Mouse (Mus musculus): ENCODE data around the gene Pgf.
"Not testable (repeated sequence)": the region's sequence is repeated elsewhere in the genome, so short reads cannot be mapped to it uniquely, and the experiment has no call there.

Gene Pgf

GRCm38 (mm10) chr12:85158801-85159200 lies 18.8 kb downstream of the Pgf start:
- no peak for DNase-seq (ENCODE audit: low read depth, low spot score)

GRCm38 (mm10) chr12:85157797-85158460 lies 19.7 kb downstream of the Pgf start:
- DNase-seq (ENCODE audit: low read depth, low spot score) = no peak

- DNase-seq (ENCODE audit: low read depth, low spot score) = peak; percentile 16
These were observed 21.3 kb downstream of the Pgf start for GRCm38 (mm10) chr12:85156324-85156723.

GRCm38 (mm10) chr12:85153011-85153410 lies 24.6 kb downstream of the Pgf start:
- no peak for DNase-seq (ENCODE audit: low read depth, low spot score)

GRCm38 (mm10) chr12:85151002-85151774 lies 26.4 kb downstream of the Pgf start, which contains the start of gene Rps6kl1:
Gene Rps6kl1, minus strand, starts transcription at chr12:85151264.
- DNase-seq (ENCODE audit: low read depth, low spot score) = peak; percentile 20

- DNase-seq (ENCODE audit: low read depth, low spot score) = no peak
These were observed 27.1 kb downstream of the Pgf start for GRCm38 (mm10) chr12:85150321-85151001.

GRCm38 (mm10) chr12:85146881-85147280 lies 30.7 kb downstream of the Pgf start:
- DNase-seq (ENCODE audit: low read depth, low spot score) = no peak

- DNase-seq (ENCODE audit: low read depth, low spot score) = no peak
These were observed 31.2 kb downstream of the Pgf start for GRCm38 (mm10) chr12:85146355-85146754.

GRCm38 (mm10) chr12:85145630-85146029 lies 32.0 kb downstream of the Pgf start:
- DNase-seq (ENCODE audit: low read depth, low spot score) = no peak

GRCm38 (mm10) chr12:85144821-85145220 lies 32.8 kb downstream of the Pgf start:
- DNase-seq (ENCODE audit: low read depth, low spot score) = no peak

GRCm38 (mm10) chr12:85144276-85144675 lies 33.3 kb downstream of the Pgf start:
- DNase-seq (ENCODE audit: low read depth, low spot score) = not testable (repeated sequence)

GRCm38 (mm10) chr12:85142803-85143202 lies 34.8 kb downstream of the Pgf start:
- DNase-seq (ENCODE audit: low read depth, low spot score) = peak; percentile 90

- no peak for DNase-seq (ENCODE audit: low read depth, low spot score)
These were observed 36.5 kb downstream of the Pgf start for GRCm38 (mm10) chr12:85141096-85141495.

- DNase-seq (ENCODE audit: low read depth, low spot score) = no peak
These were observed 37.4 kb downstream of the Pgf start for GRCm38 (mm10) chr12:85140036-85140701.

GRCm38 (mm10) chr12:85136627-85137026 lies 41.0 kb downstream of the Pgf start:
- no peak for DNase-seq (ENCODE audit: low read depth, low spot score)

GRCm38 (mm10) chr12:85135513-85136470 lies 41.8 kb downstream of the Pgf start:
- DNase-seq (ENCODE audit: low read depth, low spot score) = no peak

- no peak for DNase-seq (ENCODE audit: low read depth, low spot score)
These were observed 43.4 kb downstream of the Pgf start for GRCm38 (mm10) chr12:85134043-85134794.

GRCm38 (mm10) chr12:85131361-85131760 lies 46.2 kb downstream of the Pgf start:
- DNase-seq (ENCODE audit: low read depth, low spot score) = no peak

GRCm38 (mm10) chr12:85129426-85129978 lies 48.1 kb downstream of the Pgf start:
- no peak for DNase-seq (ENCODE audit: low read depth, low spot score)

Measured in forelimb bud, embryonic 11.5 days (tissue).